Mouse (Mus musculus): Measurements from ENCODE around the gene Pknox2. TPM values are rescaled to one million over a fixed set of nuclear protein-coding genes. Genes with fewer than 3 reads are reported as not detected.
A peak's percentile ranks its signal among the peaks of the same experiment; 100 is the strongest.

The Pknox2 gene
- polyA plus RNA-seq, 1 experiment from 2014 or later, result 11.2 TPM

GRCm38 (mm10) chr9:36882034-36882745 lies 265.0 kb downstream of the Pknox2 start:
- no peaks in the 10 kb centered on the region for H3K4me1 ChIP-seq
- no peak overlapping the region for H3K4me2 ChIP-seq
- WGBS, result 51% methylated on average over 8 of the region's 8 CpGs
- no peaks in the 10 kb centered on the region for H3K36me3 ChIP-seq
- H3K27me3 ChIP-seq, result no peaks in the 10 kb centered on the region
- no peak overlapping the region for H3K4me3 ChIP-seq (replicated peaks)
- no peaks in the 10 kb centered on the region for H3K9me3 ChIP-seq (replicated peaks)
- ATAC-seq (replicated peaks; ENCODE audit: low FRiP score), result no peak
- no peak overlapping the region for H3K9ac ChIP-seq
- no peak overlapping the region for H3K27ac ChIP-seq

GRCm38 (mm10) chr9:36881615-36882014 lies 265.6 kb downstream of the Pknox2 start:
- Histone ChIP-seq H3K9ac (no peak overlapping the region), H3K9me3 (replicated peaks) (no peaks in the 10 kb centered on the region), H3K4me2 (no peak overlapping the region), H3K36me3 (no peaks in the 10 kb centered on the region), H3K4me3 (replicated peaks) (no peak overlapping the region), H3K27ac (no peak overlapping the region), H3K4me1 (no peaks in the 10 kb centered on the region), H3K27me3 (no peaks in the 10 kb centered on the region)
- no peak for ATAC-seq (replicated peaks; ENCODE audit: low FRiP score)
- 75% methylated on average over 5 of the region's 5 CpGs for WGBS

- Histone ChIP-seq H3K4me1 (no peaks in the 10 kb centered on the region), H3K27ac (no peak overlapping the region), H3K4me3 (replicated peaks) (no peak overlapping the region), H3K4me2 (no peak overlapping the region), H3K9ac (no peak overlapping the region), H3K27me3 (no peaks in the 10 kb centered on the region), H3K9me3 (replicated peaks) (no peaks in the 10 kb centered on the region), H3K36me3 (no peaks in the 10 kb centered on the region)
- ATAC-seq (replicated peaks; ENCODE audit: low FRiP score), result no peak
These were observed 270.4 kb downstream of the Pknox2 start for GRCm38 (mm10) chr9:36876787-36877186.

GRCm38 (mm10) chr9:36876313-36876712 lies 270.9 kb downstream of the Pknox2 start:
- WGBS, result 76% methylated on average over 5 of the region's 5 CpGs
- H3K27me3 ChIP-seq, result no peaks in the 10 kb centered on the region
- no peak overlapping the region for H3K27ac ChIP-seq
- no peaks in the 10 kb centered on the region for H3K36me3 ChIP-seq
- H3K9ac ChIP-seq, result no peak overlapping the region
- no peak overlapping the region for H3K4me2 ChIP-seq
- no peak for ATAC-seq (replicated peaks; ENCODE audit: low FRiP score)
- H3K9me3 ChIP-seq (replicated peaks), result no peaks in the 10 kb centered on the region
- H3K4me3 ChIP-seq (replicated peaks), result no peak overlapping the region
- H3K4me1 ChIP-seq, result no peaks in the 10 kb centered on the region

GRCm38 (mm10) chr9:36873796-36874195 lies 273.4 kb downstream of the Pknox2 start:
- Histone ChIP-seq H3K4me1 (no peaks in the 10 kb centered on the region), H3K4me3 (replicated peaks) (no peak overlapping the region), H3K36me3 (no peaks in the 10 kb centered on the region), H3K9ac (no peak overlapping the region), H3K27me3 (no peaks in the 10 kb centered on the region), H3K4me2 (no peak overlapping the region), H3K27ac (no peak overlapping the region), H3K9me3 (replicated peaks) (no peaks in the 10 kb centered on the region)
- WGBS, result 82% methylated on average over 2 of the region's 2 CpGs
- ATAC-seq (replicated peaks; ENCODE audit: low FRiP score), result no peak

- no peak for ATAC-seq (replicated peaks; ENCODE audit: low FRiP score)
- Histone ChIP-seq H3K27ac (no peak overlapping the region), H3K4me2 (no peak overlapping the region), H3K4me1 (peaks cover 3% of the 10 kb centered on the region), H3K9me3 (replicated peaks) (no peaks in the 10 kb centered on the region), H3K36me3 (no peaks in the 10 kb centered on the region), H3K4me3 (replicated peaks) (no peak overlapping the region), H3K27me3 (no peaks in the 10 kb centered on the region), H3K9ac (no peak overlapping the region)
- 44% methylated on average over 1 of the region's 1 CpGs for WGBS
These were observed 276.9 kb downstream of the Pknox2 start for GRCm38 (mm10) chr9:36870263-36870662.

GRCm38 (mm10) chr9:36868662-36869061 lies 278.5 kb downstream of the Pknox2 start:
- Histone ChIP-seq H3K36me3 (no peaks in the 10 kb centered on the region), H3K4me1 (peaks cover 6% of the 10 kb centered on the region), H3K9me3 (replicated peaks) (no peaks in the 10 kb centered on the region), H3K27ac (no peak overlapping the region), H3K9ac (no peak overlapping the region), H3K4me2 (no peak overlapping the region), H3K27me3 (no peaks in the 10 kb centered on the region), H3K4me3 (replicated peaks) (no peak overlapping the region)
- ATAC-seq (replicated peaks; ENCODE audit: low FRiP score), result no peak
- WGBS, result 89% methylated on average over 6 of the region's 6 CpGs

- H3K4me3 ChIP-seq (replicated peaks), result no peak overlapping the region
- no peaks in the 10 kb centered on the region for H3K27me3 ChIP-seq
- H3K4me2 ChIP-seq, result no peak overlapping the region
- WGBS, result 35% methylated on average over 4 of the region's 4 CpGs
- no peak overlapping the region for H3K9ac ChIP-seq
- H3K9me3 ChIP-seq (replicated peaks), result no peaks in the 10 kb centered on the region
- H3K4me1 ChIP-seq, result peaks cover 6% of the 10 kb centered on the region
- H3K27ac ChIP-seq, result 0 out of 2 replicates have a peak overlapping the region, but pooled peaks have one; percentile 27
- ATAC-seq (replicated peaks; ENCODE audit: low FRiP score), result 0 out of 2 replicates have a peak, but pooled peaks have one; percentile 40
- H3K36me3 ChIP-seq, result no peaks in the 10 kb centered on the region
These were observed 282.1 kb downstream of the Pknox2 start for GRCm38 (mm10) chr9:36864862-36865813.

- 52% methylated on average over 3 of the region's 3 CpGs for WGBS
- no peak overlapping the region for H3K9ac ChIP-seq
- no peak overlapping the region for H3K4me3 ChIP-seq (replicated peaks)
- no peaks in the 10 kb centered on the region for H3K9me3 ChIP-seq (replicated peaks)
- peaks cover 6% of the 10 kb centered on the region for H3K4me1 ChIP-seq
- H3K27ac ChIP-seq, result no peak overlapping the region
- ATAC-seq (replicated peaks; ENCODE audit: low FRiP score), result no peak
- no peaks in the 10 kb centered on the region for H3K27me3 ChIP-seq
- no peak overlapping the region for H3K4me2 ChIP-seq
- no peaks in the 10 kb centered on the region for H3K36me3 ChIP-seq
These were observed 283.5 kb downstream of the Pknox2 start for GRCm38 (mm10) chr9:36863694-36864093.

- Histone ChIP-seq H3K9me3 (replicated peaks) (no peaks in the 10 kb centered on the region), H3K4me1 (peaks cover 6% of the 10 kb centered on the region), H3K9ac (no peak overlapping the region), H3K27me3 (no peaks in the 10 kb centered on the region), H3K4me2 (no peak overlapping the region), H3K4me3 (replicated peaks) (no peak overlapping the region), H3K27ac (no peak overlapping the region), H3K36me3 (no peaks in the 10 kb centered on the region)
- 80% methylated on average over 2 of the region's 2 CpGs for WGBS
- ATAC-seq (replicated peaks; ENCODE audit: low FRiP score), result no peak
These were observed 284.6 kb downstream of the Pknox2 start for GRCm38 (mm10) chr9:36862576-36862975.

- H3K4me2 ChIP-seq, result no peak overlapping the region
- H3K27ac ChIP-seq, result no peak overlapping the region
- H3K4me3 ChIP-seq (replicated peaks), result no peak overlapping the region
- H3K4me1 ChIP-seq, result no peaks in the 10 kb centered on the region
- no peaks in the 10 kb centered on the region for H3K27me3 ChIP-seq
- H3K36me3 ChIP-seq, result no peaks in the 10 kb centered on the region
- WGBS, result 48% methylated on average over 4 of the region's 4 CpGs
- H3K9ac ChIP-seq, result no peak overlapping the region
- no peaks in the 10 kb centered on the region for H3K9me3 ChIP-seq (replicated peaks)
- ATAC-seq (replicated peaks; ENCODE audit: low FRiP score), result no peak
These were observed 288.5 kb downstream of the Pknox2 start for GRCm38 (mm10) chr9:36858677-36859076.

- Histone ChIP-seq H3K27me3 (no peaks in the 10 kb centered on the region), H3K9me3 (replicated peaks) (no peaks in the 10 kb centered on the region), H3K36me3 (no peaks in the 10 kb centered on the region), H3K4me2 (no peak overlapping the region), H3K4me3 (replicated peaks) (no peak overlapping the region), H3K27ac (no peak overlapping the region), H3K9ac (no peak overlapping the region), H3K4me1 (no peaks in the 10 kb centered on the region)
- ATAC-seq (replicated peaks; ENCODE audit: low FRiP score), result no peak
- WGBS, result 48% methylated on average over 8 of the region's 8 CpGs
These were observed 289.6 kb downstream of the Pknox2 start for GRCm38 (mm10) chr9:36857476-36858117.

Measured in kidney, embryonic 15.5 days (tissue).